Mouse (Mus musculus) G1E (cell line): ENCODE measurements around the gene Slc29a2.

Source experiments
- CTCF ChIP-seq: IDR thresholded peaks from 2 replicates; pipeline ENCODE4 v1.5.1; 2012; ENCODE audit warnings: low read depth, low read length, inconsistent platforms, mixed read lengths
- GATA1 ChIP-seq: IDR thresholded peaks from 2 replicates; pipeline ENCODE4 v1.6.1; 2012; ENCODE audit warnings: borderline replicate concordance, low read length, inconsistent platforms, mixed read lengths
- GATA2 ChIP-seq: IDR thresholded peaks from 2 replicates; pipeline ENCODE4 v1.6.1; 2012; ENCODE audit warnings: low read depth, low read length, inconsistent platforms, borderline replicate concordance
- TAL1 ChIP-seq: conservative IDR thresholded peaks from 2 replicates; pipeline ENCODE4 v1.6.1; 2012; ENCODE audit warnings: low read depth, low read length, inconsistent platforms, mixed read lengths

- TF ChIP-seq CTCF (no peak), GATA1 (no peak), GATA2 (no peak), TAL1 (no peak)
Observed at GRCm38 (mm10) chr19:5048138-5049056, 24.7 kb downstream of the Slc29a2 start.
